Mouse (Mus musculus): ENCODE data around the gene Cyp2b23. TPM values are rescaled to one million over a fixed set of nuclear protein-coding genes. Genes with fewer than 3 reads are reported as not detected.
"Not testable (repeated sequence)": the region's sequence is repeated elsewhere in the genome, so short reads cannot be mapped to it uniquely, and the experiment has no call there.

Gene Cyp2b23
- total RNA-seq (2014; fragmentation: Nextera tagmentation) (not detected in 2 replicates), total RNA-seq (2017) (not detected in 2 replicates)

DNA sequence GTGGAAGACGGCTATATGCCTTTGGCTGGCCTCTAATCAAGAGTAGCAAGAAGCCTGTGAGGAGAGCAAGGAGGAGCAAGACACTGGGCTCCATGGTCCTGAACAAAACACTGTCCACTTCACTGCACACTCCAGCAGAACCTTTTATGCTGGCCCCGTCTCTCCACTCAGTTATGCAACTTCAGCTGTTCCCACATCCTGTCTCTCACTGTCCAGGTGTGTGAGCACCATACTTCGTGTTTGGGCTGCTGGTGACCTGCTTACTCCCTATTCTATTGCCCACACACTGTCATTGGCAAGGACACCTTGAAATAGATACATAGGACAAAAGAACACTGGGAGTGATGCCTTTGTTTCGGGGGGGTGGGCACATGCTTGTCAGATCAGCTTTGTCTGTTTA is at the start of gene Cyp2b23:
Gene Cyp2b23, minus strand, starts transcription at position 101 of the 400 bp plus-strand sequence.
- no peak for ATAC-seq (replicated peaks; ENCODE audit: poor library complexity, severe bottlenecking)

DNA sequence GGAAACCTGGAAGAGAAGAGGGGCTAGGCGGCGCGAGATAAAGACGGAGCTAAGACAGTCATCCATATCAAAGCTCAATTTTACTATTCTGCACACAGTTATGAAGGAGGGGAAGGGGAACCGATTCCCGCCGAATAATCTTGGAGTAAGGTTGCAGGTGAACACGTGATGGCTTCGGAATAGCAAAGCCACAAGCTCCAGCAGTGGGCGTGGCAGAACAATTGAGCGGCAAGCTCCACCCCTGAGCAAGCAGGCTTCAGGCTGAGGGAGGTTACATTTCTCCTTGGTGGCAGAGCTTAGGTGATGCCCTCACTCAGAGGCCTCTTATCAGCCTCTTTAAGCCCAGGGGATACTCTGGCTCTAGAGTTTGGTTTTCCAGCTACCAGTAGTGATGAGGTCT is 24.8 kb upstream of the Cyp2b23 start:
- no peak for ATAC-seq (replicated peaks; ENCODE audit: poor library complexity, severe bottlenecking)

GRCm38 (mm10) chr7:26707061-26707460 is 20.8 kb upstream of the Cyp2b23 start:
- no peak for ATAC-seq (replicated peaks; ENCODE audit: poor library complexity, severe bottlenecking)

DNA sequence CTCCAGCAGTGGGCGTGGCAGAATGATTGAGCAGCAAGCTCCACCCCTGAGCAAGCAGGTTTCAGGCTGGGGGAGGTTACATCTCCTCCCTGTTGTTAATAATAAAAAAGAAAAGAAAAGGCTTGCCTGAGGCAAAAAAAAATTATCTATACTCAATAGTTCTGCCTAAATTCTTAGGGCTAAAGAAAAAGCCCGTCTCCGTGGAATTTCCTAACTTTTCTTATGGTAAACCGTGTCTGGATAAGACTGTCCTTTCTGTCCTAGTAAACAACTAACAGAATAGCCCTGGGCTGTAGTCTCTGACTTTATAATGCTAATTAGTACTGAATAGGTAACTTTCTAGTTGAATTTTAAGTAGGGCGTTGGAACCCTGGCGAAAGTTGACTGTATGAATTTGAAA is 20.0 kb upstream of the Cyp2b23 start:
- not testable (repeated sequence) for ATAC-seq (replicated peaks; ENCODE audit: poor library complexity, severe bottlenecking)

GRCm38 (mm10) chr7:26700151-26700550 is 13.9 kb upstream of the Cyp2b23 start:
- no peak for ATAC-seq (replicated peaks; ENCODE audit: poor library complexity, severe bottlenecking)

- ATAC-seq (replicated peaks; ENCODE audit: poor library complexity, severe bottlenecking): no peak
Measured at GRCm38 (mm10) chr7:26685713-26686112, 524 bp downstream of the Cyp2b23 start.

- not testable (repeated sequence) for ATAC-seq (replicated peaks; ENCODE audit: poor library complexity, severe bottlenecking)
Measured at GRCm38 (mm10) chr7:26667466-26667865, 18.8 kb downstream of the Cyp2b23 start.

DNA sequence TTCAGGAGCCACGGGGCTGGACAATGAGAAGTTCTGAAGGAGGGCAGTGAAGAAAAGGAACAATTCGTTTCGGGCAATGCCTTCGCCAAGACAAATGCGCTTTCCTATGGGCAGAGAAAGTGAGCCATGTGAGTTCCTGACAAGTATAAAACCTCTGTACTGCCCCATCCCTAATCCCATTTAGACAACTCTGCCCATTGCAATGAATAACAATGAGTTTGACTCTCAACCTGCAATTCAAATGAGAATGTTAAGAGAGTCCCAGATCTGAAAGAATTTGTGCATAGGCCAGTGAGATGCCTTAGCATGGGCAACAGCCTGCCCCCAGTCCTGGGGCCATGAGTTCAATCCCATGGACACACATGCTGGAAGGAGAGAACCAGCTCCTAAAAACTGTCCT is 20.2 kb downstream of the Cyp2b23 start:
- ATAC-seq (replicated peaks; ENCODE audit: poor library complexity, severe bottlenecking): no peak

DNA sequence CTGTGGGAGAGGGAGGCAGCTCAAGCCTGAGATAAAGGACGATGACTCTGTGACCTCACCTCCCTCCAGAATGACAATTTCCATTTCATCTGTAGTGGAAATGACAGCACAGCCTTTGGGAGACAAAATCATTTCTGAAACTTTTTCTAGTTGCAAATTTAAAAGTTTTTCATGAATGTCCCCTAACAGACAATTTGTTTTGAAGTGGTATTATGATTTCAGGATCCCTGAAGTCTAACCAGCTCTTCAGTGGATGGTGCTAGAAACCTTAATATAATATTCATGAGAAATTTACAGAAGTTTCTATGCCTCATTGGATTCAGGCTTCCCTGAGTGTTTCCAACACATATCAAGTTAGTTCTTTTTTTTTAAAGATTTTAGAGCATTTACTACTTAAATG is 67.9 kb downstream of the Cyp2b23 start, which contains the start of gene Vmn1r185:
Gene Vmn1r185, minus strand, starts transcription at position 101 of the 400 bp plus-strand sequence.
- not testable (repeated sequence) for ATAC-seq (replicated peaks; ENCODE audit: poor library complexity, severe bottlenecking)

Other genes with a start within 250 kb of the Cyp2b23 start
- not detected in 2 replicates for gene Nlrp9a, start 151.4 kb downstream of the Cyp2b23 start, total RNA-seq (2014; fragmentation: Nextera tagmentation)
- not detected in 2 replicates for gene Nlrp9a, start 151.4 kb downstream of the Cyp2b23 start, total RNA-seq (2017)
- not detected in 2 replicates for gene Vmn1r185, start 68.0 kb downstream of the Cyp2b23 start, total RNA-seq (2014; fragmentation: Nextera tagmentation)
- not detected in 2 replicates for gene Vmn1r185, start 68.0 kb downstream of the Cyp2b23 start, total RNA-seq (2017)
- not detected in 2 replicates for gene Cyp2b19, start 70.7 kb upstream of the Cyp2b23 start, total RNA-seq (2014; fragmentation: Nextera tagmentation)
- gene Cyp2b19, start 70.7 kb upstream of the Cyp2b23 start, total RNA-seq (2017): not detected in 2 replicates
- gene Cyp2g1, start 122.5 kb upstream of the Cyp2b23 start, total RNA-seq (2014; fragmentation: Nextera tagmentation): not detected in 2 replicates
- not detected in 2 replicates for gene Cyp2g1, start 122.5 kb upstream of the Cyp2b23 start, total RNA-seq (2017)
- not detected in 2 replicates for gene Cyp2a5, start 148.9 kb upstream of the Cyp2b23 start, total RNA-seq (2014; fragmentation: Nextera tagmentation)
- gene Cyp2a5, start 148.9 kb upstream of the Cyp2b23 start, total RNA-seq (2017): not detected in 2 replicates